Mouse (Mus musculus) kidney, adult 2 months (tissue): ENCODE results near the gene Arhgef6.

Experiments
- CTCF ChIP-seq: fragments of 200-500 bp; conservative IDR thresholded peaks from 2 replicates; pipeline ENCODE4 v1.5.1; 2011; ENCODE audit warnings: low read depth, mild to moderate bottlenecking, control low read depth, low read length, moderate library complexity, mixed read lengths; ENCODE audit not compliant: insufficient read depth, insufficient read length
- POLR2A ChIP-seq: fragments of 200-500 bp; IDR thresholded peaks from one replicate; pipeline ENCODE4 v1.6.1; 2011; ENCODE audit warnings: low read depth, low read length, control low read depth

DNA sequence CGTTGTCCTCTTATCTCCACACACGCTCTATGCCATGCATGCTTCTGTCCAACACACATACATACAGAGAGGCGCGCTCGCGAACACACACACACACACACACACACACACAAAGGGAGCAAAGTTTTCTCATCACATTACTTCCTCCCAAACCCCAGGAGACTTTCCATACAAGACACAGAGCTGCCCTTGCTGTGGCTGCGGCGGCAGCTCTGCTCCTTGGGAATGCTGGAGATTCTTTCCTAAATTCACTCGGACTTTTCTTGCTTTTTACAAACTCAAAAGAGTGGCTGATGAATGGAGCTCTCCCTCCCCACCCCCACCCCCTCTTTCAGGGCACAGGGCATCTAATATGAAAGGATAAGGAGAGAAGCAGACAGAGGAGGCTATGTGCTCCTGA lies 52.2 kb downstream of the Arhgef6 start:
- no peak for TF ChIP-seq CTCF
- no peak for TF ChIP-seq POLR2A
